Mouse (Mus musculus) liver, embryonic 11.5 days (tissue): ENCODE results near the gene Fgf22. TPM values are rescaled to one million over a fixed set of nuclear protein-coding genes. Genes with fewer than 3 reads are reported as not detected.

Source experiments
- ATAC-seq: fragments of 200-750 bp; cut with Nextera tagmentation; replicated peaks from 2 replicates; pipeline ENCODE4 v1.8.0; 2017; ENCODE audit warnings: moderate number of reproducible peaks, mild to moderate bottlenecking, moderate TSS enrichment, moderate library complexity; ENCODE audit not compliant: low FRiP score
- DNase-seq: peaks from one replicate; pipeline ENCODE4 v3.0.0-alpha.2; 2017; ENCODE audit warnings: low spot score
- H3K27ac ChIP-seq: fragments of 300-500 bp; sonication (generic); 2 replicates; pipeline ENCODE4 v1.5.1; 2014; ENCODE audit warnings: mild to moderate bottlenecking, low read depth, low read length, control low read depth
- H3K27me3 ChIP-seq: fragments of 300-500 bp; sonication (generic); replicated peaks from 2 replicates; pipeline ENCODE4 v1.6.1; 2014; ENCODE audit warnings: low read length, mixed read lengths; ENCODE audit not compliant: control insufficient read depth, insufficient read depth
- H3K36me3 ChIP-seq: fragments of 300-500 bp; sonication (generic); 2 replicates; pipeline ENCODE4 v1.6.1; 2014; ENCODE audit warnings: mild to moderate bottlenecking, low read length, moderate library complexity, mixed read lengths; ENCODE audit not compliant: control insufficient read depth, insufficient read depth
- H3K4me1 ChIP-seq: fragments of 300-500 bp; sonication (generic); replicated peaks from 2 replicates; pipeline ENCODE4 v1.6.1; 2014; ENCODE audit warnings: low read length, mixed read lengths; ENCODE audit not compliant: control insufficient read depth, insufficient read depth
- H3K4me2 ChIP-seq: fragments of 300-500 bp; sonication (generic); 2 replicates; pipeline ENCODE4 v1.6.1; 2014; ENCODE audit warnings: mild to moderate bottlenecking, control low read depth, moderate library complexity
- H3K4me3 ChIP-seq: fragments of 300-500 bp; sonication (generic); 2 replicates; pipeline ENCODE4 v1.5.1; 2014; ENCODE audit warnings: low read depth, low read length, control low read depth
- H3K9ac ChIP-seq: fragments of 300-500 bp; sonication (generic); 2 replicates; pipeline ENCODE4 v1.6.1; 2014; ENCODE audit warnings: low read depth, low read length, control low read depth
- H3K9me3 ChIP-seq: fragments of 300-500 bp; sonication (generic); 2 replicates; pipeline ENCODE4 v1.6.1; 2016; ENCODE audit warnings: low read length, inconsistent platforms, mixed read lengths; ENCODE audit not compliant: control insufficient read depth
- WGBS: fragments of 180-500 bp; shearing (Covaris S2); extraction: QIAGEN DNeasy Blood & Tissue Kit; methylation state at CpG from one replicate; pipeline ENCODE4 v1.1.7; 2014; 5-methylcytosine and 5-hydroxymethylcytosine counted together
- polyA plus RNA-seq: library from polyadenylated mRNA; unstranded; fragments of >200 nt; fragmentation: Nextera tagmentation; extraction: Ambion mirVana; gene quantifications from 2 replicates; pipeline ENCODE4 v1.2.1, GENCODE M21; 2014

Fgf22 gene
- polyA plus RNA-seq, 1 experiment from 2014 or later = not detected

- DNase-seq (peak; percentile 83), ATAC-seq (peak; percentile 90)
- no peaks in the 10 kb centered on the region for H3K9me3 ChIP-seq
- peak overlapping the region; percentile 60 for H3K27ac ChIP-seq
- peak overlapping the region; percentile 11; the same call in 1 of the 2 replicates for H3K9ac ChIP-seq
- WGBS = 21% methylated on average over 4 of the region's 6 CpGs
- peaks cover 30% of the 10 kb centered on the region for H3K4me1 ChIP-seq
- no peak overlapping the region for H3K4me3 ChIP-seq
- peaks cover 32% of the 10 kb centered on the region for H3K27me3 ChIP-seq
- peak overlapping the region; percentile 32 for H3K4me2 ChIP-seq
- peaks cover 35% of the 10 kb centered on the region for H3K36me3 ChIP-seq
Measured at GRCm38 (mm10) chr10:79712499-79713126, 42.3 kb upstream of the Fgf22 start.

GRCm38 (mm10) chr10:79713163-79713562 lies 41.7 kb upstream of the Fgf22 start:
- ATAC-seq (no peak), DNase-seq (no peak)
- peak overlapping the region; percentile 60 for H3K27ac ChIP-seq
- 42% methylated on average over 1 of the region's 1 CpGs for WGBS
- peaks cover 37% of the 10 kb centered on the region for H3K27me3 ChIP-seq
- peaks cover 34% of the 10 kb centered on the region for H3K36me3 ChIP-seq
- peak overlapping the region; percentile 11; the same call in 1 of the 2 replicates for H3K9ac ChIP-seq
- H3K9me3 ChIP-seq = no peaks in the 10 kb centered on the region
- peak overlapping the region; percentile 32 for H3K4me2 ChIP-seq
- no peak overlapping the region for H3K4me3 ChIP-seq
- H3K4me1 ChIP-seq = peaks cover 28% of the 10 kb centered on the region

GRCm38 (mm10) chr10:79714996-79715395 lies 39.9 kb upstream of the Fgf22 start:
- ATAC-seq = no peak
- Histone ChIP-seq H3K4me2 (no peak overlapping the region), H3K9ac (no peak overlapping the region), H3K27me3 (peaks cover 50% of the 10 kb centered on the region), H3K4me3 (no peak overlapping the region), H3K27ac (no peak overlapping the region), H3K9me3 (no peaks in the 10 kb centered on the region), H3K4me1 (peaks cover 14% of the 10 kb centered on the region), H3K36me3 (peaks cover 21% of the 10 kb centered on the region)
- no peak for DNase-seq
- 61% methylated on average over 4 of the region's 4 CpGs for WGBS

GRCm38 (mm10) chr10:79716254-79716987 lies 38.5 kb upstream of the Fgf22 start, which contains the start of gene Hcn2:
Gene Hcn2, plus strand, starts transcription at chr10:79716634.
- Histone ChIP-seq H3K36me3 (peaks cover 7% of the 10 kb centered on the region; the same call in 1 of the 2 replicates), H3K4me3 (peak within 1 kb of the TSS; percentile 67), H3K4me1 (peaks cover 14% of the 10 kb centered on the region), H3K27me3 (peaks cover 54% of the 10 kb centered on the region), H3K4me2 (peak within 1 kb of the TSS; percentile 91), H3K27ac (no peak within 1 kb of the TSS), H3K9ac (0 out of 2 replicates have a peak within 1 kb of the TSS, but pooled peaks have one; percentile 25), H3K9me3 (no peaks in the 10 kb centered on the region)
- no peak for DNase-seq
- ATAC-seq = no peak; the same call in 1 of the 2 replicates
- 2% methylated on average over 64 of the region's 91 CpGs for WGBS

- Histone ChIP-seq H3K27ac (no peak overlapping the region), H3K9me3 (no peaks in the 10 kb centered on the region), H3K4me1 (peaks cover 14% of the 10 kb centered on the region), H3K27me3 (peaks cover 54% of the 10 kb centered on the region), H3K36me3 (0 out of 2 replicates have a peak, but pooled peaks cover 2% of the 10 kb centered on the region), H3K4me3 (peak overlapping the region; percentile 67), H3K9ac (0 out of 2 replicates have a peak overlapping the region, but pooled peaks have one; percentile 25), H3K4me2 (peak overlapping the region; percentile 91)
- 1% methylated on average over 44 of the region's 44 CpGs for WGBS
- no peak for ATAC-seq
- DNase-seq = no peak
Measured at GRCm38 (mm10) chr10:79716988-79717355, 37.9 kb upstream of the Fgf22 start.

GRCm38 (mm10) chr10:79717640-79718357 lies 37.1 kb upstream of the Fgf22 start:
- WGBS = 7% methylated on average over 43 of the region's 43 CpGs

GRCm38 (mm10) chr10:79721089-79721488 lies 33.8 kb upstream of the Fgf22 start:
- ATAC-seq (no peak), DNase-seq (no peak)
- Histone ChIP-seq H3K9me3 (no peaks in the 10 kb centered on the region), H3K4me3 (no peak overlapping the region), H3K4me1 (peaks cover 4% of the 10 kb centered on the region; the same call in 1 of the 2 replicates), H3K36me3 (no peaks in the 10 kb centered on the region), H3K27ac (no peak overlapping the region), H3K9ac (no peak overlapping the region), H3K27me3 (peaks cover 37% of the 10 kb centered on the region), H3K4me2 (no peak overlapping the region)
- 65% methylated on average over 5 of the region's 5 CpGs for WGBS

More at GRCm38 (mm10) chr10:79717640-79718357, 37.1 kb upstream of the Fgf22 start:
- H3K36me3 ChIP-seq = no peaks in the 10 kb centered on the region
- H3K27ac ChIP-seq = no peak overlapping the region
- H3K4me1 ChIP-seq = peaks cover 7% of the 10 kb centered on the region
- peak; percentile 78 for DNase-seq
- 0 out of 2 replicates have a peak overlapping the region, but pooled peaks have one; percentile 67 for H3K4me3 ChIP-seq
- ATAC-seq = no peak; the same call in 1 of the 2 replicates
- H3K4me2 ChIP-seq = peak overlapping the region; percentile 91
- H3K9ac ChIP-seq = no peak overlapping the region
- peaks cover 54% of the 10 kb centered on the region for H3K27me3 ChIP-seq
- no peaks in the 10 kb centered on the region for H3K9me3 ChIP-seq

- Histone ChIP-seq H3K27ac (no peak overlapping the region), H3K27me3 (peaks cover 18% of the 10 kb centered on the region), H3K9ac (no peak overlapping the region), H3K4me1 (no peaks in the 10 kb centered on the region), H3K4me2 (no peak overlapping the region), H3K4me3 (no peak overlapping the region), H3K36me3 (no peaks in the 10 kb centered on the region), H3K9me3 (no peaks in the 10 kb centered on the region)
- ATAC-seq (no peak), DNase-seq (no peak)
- 69% methylated on average over 6 of the region's 6 CpGs for WGBS
Measured at GRCm38 (mm10) chr10:79723047-79723446, 31.8 kb upstream of the Fgf22 start.
